9 mouse cellular contexts compared by ENCODE assay signal in genomic region chr3:38357905-38358491, GRCm38 (mm10).
A peak's percentile ranks its signal among the peaks of the same experiment; 100 is the strongest.
DNase-seq lines count a peak whose midpoint lies in the region; ATAC-seq and TF ChIP-seq lines count a peak whose summit lies in the region.
"Had no signal": no experiment of that assay in that cellular context is flagged by ENCODE, and none has a peak within 500 bp of the region (broad histone marks: within the 10 kb centered on the region; RNA-seq: fewer than 3 reads in every experiment).

No protein-coding gene starts in this region.

- H3K4me3 ChIP-seq in gastrocnemius, adult 2 months: no peak overlapping the region

- ATAC-seq in activated CD4-positive, CD25-positive, alpha-beta regulatory T cell, adult 4 months: no peak
- no peak for ATAC-seq in megakaryocyte, adult 5-6 weeks (ENCODE audit: poor library complexity, severe bottlenecking)
- ATAC-seq: forebrain, embryonic 16.5 days had no signal

- no peak overlapping the region for H3K27ac ChIP-seq in gastrocnemius, adult 2 months

- intact Hi-C loops in left cerebral cortex, postnatal 4 days (cut with DNase I): no loop called here
- intact Hi-C loops in left cerebral cortex, postnatal 36 days (cut with DNase I): no loop called here
- intact Hi-C loops in gastrocnemius, adult 2 months (cut with DNase I): no loop called here

- TF ChIP-seq CTCF in gastrocnemius, adult 2 months (IDR thresholded peaks at IDR 0.05): no peak

- peak; percentile 4 for DNase-seq in left cerebral cortex, postnatal 4 days
- DNase-seq in left cerebral cortex, postnatal 36 days (ENCODE audit: low spot score in 2 of 2): no peak
- DNase-seq in adrenal gland, adult 2 months: peak; percentile 46
- peak; percentile 63 to 78 for DNase-seq in heart, adult 18-20 months
- DNase-seq in induced T-regulatory cell, adult 2 months (ENCODE audit: low read depth): peak; percentile 1
- DNase-seq in gastrocnemius, adult 2 months: no peak

Comparison
In these comparisons a context has a peak if more than half of its experiments do, and no peak if none do; other contexts are left out.
1. DNase-seq: peak in left cerebral cortex, postnatal 4 days (single experiment), adrenal gland, adult 2 months (single experiment), heart, adult 18-20 months (2 of 2) and induced T-regulatory cell, adult 2 months (single experiment); none in left cerebral cortex, postnatal 36 days (0 of 2) and gastrocnemius, adult 2 months (single experiment).